Mouse (Mus musculus) brain, embryonic 18.5 days (tissue): ENCODE results near the gene Josd2.

Experiments used
- DNase-seq: peaks from one replicate; pipeline ENCODE4 v3.0.0-alpha.2; 2012; ENCODE audit warnings: low read depth, low spot score

Josd2 gene

GRCm38 (mm10) chr7:44467811-44468411, at the start of gene Josd2:
Gene Josd2 (plus strand): TSS chr7:44467980.
- peak; percentile 97 for DNase-seq

GRCm38 (mm10) chr7:44427666-44428065, 40.1 kb upstream of the Josd2 start:
- no peak for DNase-seq

GRCm38 (mm10) chr7:44428171-44428950, 39.4 kb upstream of the Josd2 start:
- no peak for DNase-seq

GRCm38 (mm10) chr7:44428968-44429521, 38.7 kb upstream of the Josd2 start, which contains the start of gene Lrrc4b:
Gene Lrrc4b (plus strand): TSS chr7:44429018.
- peak; percentile 83 for DNase-seq

GRCm38 (mm10) chr7:44429534-44430488, 38.0 kb upstream of the Josd2 start:
- no peak for DNase-seq

GRCm38 (mm10) chr7:44432550-44432949, 35.2 kb upstream of the Josd2 start:
- DNase-seq: no peak

GRCm38 (mm10) chr7:44433371-44433770, 34.4 kb upstream of the Josd2 start:
- no peak for DNase-seq

GRCm38 (mm10) chr7:44434089-44434488, 33.7 kb upstream of the Josd2 start:
- DNase-seq: no peak

GRCm38 (mm10) chr7:44435796-44436195, 32.0 kb upstream of the Josd2 start:
- no peak for DNase-seq

GRCm38 (mm10) chr7:44436267-44436666, 31.5 kb upstream of the Josd2 start:
- no peak for DNase-seq

GRCm38 (mm10) chr7:44437188-44437587, 30.6 kb upstream of the Josd2 start:
- DNase-seq: no peak

- no peak for DNase-seq
Measured at GRCm38 (mm10) chr7:44437933-44438332, 29.8 kb upstream of the Josd2 start.

- no peak for DNase-seq
Measured at GRCm38 (mm10) chr7:44439696-44440095, 28.1 kb upstream of the Josd2 start.

GRCm38 (mm10) chr7:44440479-44440878, 27.3 kb upstream of the Josd2 start:
- no peak for DNase-seq

- DNase-seq: no peak
Measured at GRCm38 (mm10) chr7:44441180-44441579, 26.6 kb upstream of the Josd2 start.

- DNase-seq: peak; percentile 74
Measured at GRCm38 (mm10) chr7:44441648-44442109, 26.1 kb upstream of the Josd2 start.

GRCm38 (mm10) chr7:44442407-44442821, 25.4 kb upstream of the Josd2 start:
- DNase-seq: no peak

GRCm38 (mm10) chr7:44443268-44444173, 24.3 kb upstream of the Josd2 start:
- DNase-seq: no peak

- no peak for DNase-seq
Measured at GRCm38 (mm10) chr7:44444886-44445527, 22.8 kb upstream of the Josd2 start.

- no peak for DNase-seq
Measured at GRCm38 (mm10) chr7:44445528-44445923, 22.3 kb upstream of the Josd2 start.
